Mouse (Mus musculus): ENCODE results near the gene Cyb561d2.
"Not testable (repeated sequence)": the region's sequence is repeated elsewhere in the genome, so short reads cannot be mapped to it uniquely, and the experiment has no call there.

The Cyb561d2 gene

GRCm38 (mm10) chr9:107541474-107542351 is at the start of gene Cyb561d2, which contains the start of gene Nprl2:
Gene Cyb561d2 (minus strand): TSS chr9:107542193.
Gene Nprl2 (plus strand): TSS chr9:107542226.
- in situ Hi-C loops (cut with MboI; ENCODE audit: low sequenced_read_pairs) = no loop called here

- in situ Hi-C loops (cut with MboI; ENCODE audit: low sequenced_read_pairs) = no loop called here
Measured at GRCm38 (mm10) chr9:107590773-107591060, 48.7 kb upstream of the Cyb561d2 start.

- in situ Hi-C loops (cut with MboI; ENCODE audit: low sequenced_read_pairs) = no loop called here
Measured at GRCm38 (mm10) chr9:107590058-107590772, 48.2 kb upstream of the Cyb561d2 start.

GRCm38 (mm10) chr9:107587833-107588639 is 46.0 kb upstream of the Cyb561d2 start:
- in situ Hi-C loops (cut with MboI; ENCODE audit: low sequenced_read_pairs) = no loop called here

GRCm38 (mm10) chr9:107586974-107587832 is 45.2 kb upstream of the Cyb561d2 start, which contains the start of gene Ifrd2:
Gene Ifrd2 (plus strand): TSS chr9:107587642.
- in situ Hi-C loops (cut with MboI; ENCODE audit: low sequenced_read_pairs) = no loop called here

- in situ Hi-C loops (cut with MboI; ENCODE audit: low sequenced_read_pairs) = no loop called here
Measured at GRCm38 (mm10) chr9:107586504-107586903, 44.5 kb upstream of the Cyb561d2 start.

GRCm38 (mm10) chr9:107583174-107583573 is 41.2 kb upstream of the Cyb561d2 start:
- in situ Hi-C loops (cut with MboI; ENCODE audit: low sequenced_read_pairs) = no loop called here

GRCm38 (mm10) chr9:107582509-107583062 is 40.6 kb upstream of the Cyb561d2 start:
- in situ Hi-C loops (cut with MboI; ENCODE audit: low sequenced_read_pairs) = no loop called here

GRCm38 (mm10) chr9:107581584-107581983 is 39.6 kb upstream of the Cyb561d2 start:
- in situ Hi-C loops (cut with MboI; ENCODE audit: low sequenced_read_pairs) = no loop called here

DNA sequence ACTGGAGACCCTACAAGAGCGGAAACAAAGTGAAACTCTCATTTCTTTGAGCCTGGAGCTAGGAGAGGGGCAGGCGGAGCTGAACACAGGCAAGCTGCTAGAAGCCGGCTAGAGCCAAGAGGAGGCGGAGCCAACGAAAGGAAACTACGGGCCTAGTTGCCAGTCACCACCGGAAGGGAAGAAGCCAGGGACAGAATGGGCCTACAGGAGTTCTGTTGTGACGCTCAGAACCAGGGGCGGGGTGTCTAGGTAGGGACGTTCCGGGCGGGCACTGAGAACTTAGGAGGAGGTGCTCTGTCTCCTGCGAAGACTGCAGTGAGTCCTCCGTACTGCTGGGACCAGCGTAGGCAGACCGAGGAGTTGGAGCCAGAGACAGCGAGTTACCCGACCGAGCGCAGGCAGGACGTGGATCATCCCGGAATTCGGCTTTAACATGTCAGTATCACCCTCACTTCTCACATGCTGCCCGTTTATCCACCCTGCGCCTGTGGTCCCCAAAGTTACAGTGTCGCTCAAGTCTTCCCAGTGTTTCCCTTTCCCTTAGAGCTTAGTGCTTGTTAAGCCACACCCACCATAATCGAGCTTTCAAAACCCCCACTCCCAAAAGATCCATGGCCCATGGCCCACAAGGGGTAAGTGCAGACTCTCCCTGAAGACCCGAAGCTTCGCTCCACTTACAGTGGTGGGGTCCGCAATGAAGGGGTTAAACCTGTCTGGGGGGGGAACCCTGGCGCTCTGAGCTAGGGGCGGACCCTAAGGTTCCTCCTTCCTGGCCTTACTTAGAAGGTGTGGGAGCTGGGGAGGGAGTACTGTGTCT is 38.7 kb upstream of the Cyb561d2 start, which contains the start of gene Hyal3:
Gene Hyal3, plus strand, starts transcription at position 318 of the 817 bp plus-strand sequence.
- in situ Hi-C loops (cut with MboI; ENCODE audit: low sequenced_read_pairs) = no loop called here

DNA sequence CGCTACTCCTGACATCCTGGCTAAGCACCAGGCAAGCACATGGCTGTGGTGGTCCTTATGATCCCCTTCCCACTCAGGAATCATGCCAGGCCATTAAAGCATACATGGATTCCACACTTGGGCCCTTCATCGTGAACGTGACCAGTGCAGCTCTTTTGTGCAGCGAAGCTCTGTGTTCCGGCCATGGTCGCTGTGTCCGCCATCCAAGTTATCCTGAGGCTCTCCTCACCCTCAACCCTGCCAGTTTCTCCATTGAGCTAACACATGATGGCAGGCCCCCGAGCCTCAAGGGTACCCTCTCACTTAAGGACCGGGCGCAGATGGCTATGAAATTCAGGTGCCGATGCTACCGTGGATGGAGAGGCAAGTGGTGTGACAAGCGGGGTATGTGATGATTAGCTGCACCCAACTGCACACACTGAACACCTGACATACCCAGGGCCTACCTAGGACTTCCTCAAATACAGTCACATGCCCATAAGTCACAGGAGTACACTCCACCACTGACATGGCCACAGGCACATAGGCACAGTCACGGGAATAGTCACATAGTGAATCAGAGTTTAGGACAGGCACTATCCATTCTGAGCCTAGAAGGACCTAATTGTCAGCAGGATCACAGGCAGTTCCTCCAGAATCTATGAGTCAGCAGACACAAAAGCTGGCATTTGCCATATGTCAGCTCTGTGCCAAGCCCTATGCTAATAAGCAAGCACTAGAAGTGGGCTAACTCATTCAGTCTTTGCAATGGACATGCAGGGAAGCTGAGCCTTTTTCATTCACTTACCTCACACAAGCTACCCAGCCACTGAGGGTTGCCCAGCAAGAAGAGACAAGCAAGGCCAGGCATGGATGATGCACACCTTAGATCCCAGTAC is 37.3 kb upstream of the Cyb561d2 start:
- in situ Hi-C loops (cut with MboI; ENCODE audit: low sequenced_read_pairs) = no loop called here

DNA sequence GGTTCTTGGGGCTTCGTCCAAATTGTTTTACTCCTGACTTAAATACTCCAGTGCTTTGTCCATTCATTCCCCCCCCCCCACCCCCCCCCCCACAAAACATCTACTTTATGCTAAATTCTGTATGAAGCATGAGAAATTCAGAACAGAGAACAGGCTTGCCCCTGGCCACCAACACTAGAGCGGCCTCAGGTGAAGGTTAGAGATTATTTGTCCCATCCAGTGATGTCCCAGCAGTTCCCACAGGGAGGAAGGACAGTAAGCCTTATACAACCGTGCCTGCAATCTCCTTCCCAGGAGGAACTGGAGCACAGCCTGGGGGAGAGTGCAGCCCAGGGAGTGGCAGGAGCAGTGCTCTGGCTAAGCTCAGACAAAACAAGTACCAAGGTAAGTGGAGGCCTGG is 36.6 kb upstream of the Cyb561d2 start, which contains the start of gene Naa80:
Gene Naa80, plus strand, starts transcription at position 301 of the 400 bp plus-strand sequence.
- in situ Hi-C loops (cut with MboI; ENCODE audit: low sequenced_read_pairs) = no loop called here

- in situ Hi-C loops (cut with MboI; ENCODE audit: low sequenced_read_pairs) = no loop called here
Measured at GRCm38 (mm10) chr9:107577871-107578270, 35.9 kb upstream of the Cyb561d2 start.

- in situ Hi-C loops (cut with MboI; ENCODE audit: low sequenced_read_pairs) = no loop called here
Measured at GRCm38 (mm10) chr9:107576357-107577107, 34.5 kb upstream of the Cyb561d2 start, which contains the start of gene Hyal1. Gene Hyal1 (plus strand): TSS chr9:107576927.

- in situ Hi-C loops (cut with MboI; ENCODE audit: low sequenced_read_pairs) = no loop called here
Measured at GRCm38 (mm10) chr9:107575579-107576356, 33.8 kb upstream of the Cyb561d2 start.

DNA sequence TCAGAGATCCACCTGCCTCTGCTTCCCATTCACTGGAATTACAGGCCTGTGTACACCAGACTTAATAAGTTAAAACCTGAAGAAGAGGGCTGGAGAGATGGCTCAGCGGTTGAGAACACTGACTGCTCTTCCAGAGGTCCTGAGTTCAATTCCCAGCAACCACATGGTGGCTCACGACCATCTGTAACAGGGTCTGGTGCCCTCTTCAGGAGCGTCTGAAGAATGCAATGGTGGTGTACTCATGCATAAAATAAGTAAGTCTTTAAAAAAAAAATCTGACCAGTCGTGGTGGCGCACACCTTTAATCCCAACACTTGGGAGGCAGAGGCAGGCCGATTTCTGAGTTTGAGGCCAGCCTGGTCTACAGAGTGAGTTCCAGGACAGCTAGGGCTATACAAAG is 31.8 kb upstream of the Cyb561d2 start:
- in situ Hi-C loops (cut with MboI; ENCODE audit: low sequenced_read_pairs) = not testable (repeated sequence)

- in situ Hi-C loops (cut with MboI; ENCODE audit: low sequenced_read_pairs) = no loop called here
Measured at GRCm38 (mm10) chr9:107572327-107572662, 30.3 kb upstream of the Cyb561d2 start.
